Mouse (Mus musculus): ENCODE results near the gene As3mt. TPM values are rescaled to one million over a fixed set of nuclear protein-coding genes. Genes with fewer than 3 reads are reported as not detected.
"Not testable (repeated sequence)": the region's sequence is repeated elsewhere in the genome, so short reads cannot be mapped to it uniquely, and the experiment has no call there.

As3mt gene
- total and polyA plus RNA-seq, 3 experiments, result 30.7 to 52.1 (median 43.3) TPM

DNA sequence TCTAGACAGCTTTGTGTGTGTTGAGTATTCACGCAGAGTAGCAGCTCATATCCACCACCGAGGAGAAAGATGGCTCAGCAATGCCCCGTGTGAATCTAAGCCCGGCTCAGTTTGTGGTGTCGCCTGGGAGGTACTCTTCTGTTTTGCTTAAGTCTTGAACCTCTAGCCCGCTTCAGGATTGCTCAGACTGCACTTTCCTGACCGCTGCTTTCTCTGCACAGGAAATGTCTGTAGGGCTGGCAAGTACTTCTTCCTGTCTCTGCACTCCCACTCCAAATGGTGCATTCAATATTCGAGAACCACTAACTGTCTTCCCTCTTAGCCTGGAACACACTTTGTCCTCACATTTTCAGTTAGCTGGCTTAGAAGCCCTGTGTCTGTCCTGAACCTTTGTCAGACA, 51.8 kb downstream of the As3mt start:
- no peak for DNase-seq (ENCODE audit: extremely low read depth)
- Histone ChIP-seq H3K4me1 (ENCODE audit: control insufficient read depth in 1 of 2, insufficient read depth in 2 of 2) (peaks cover 12 to 15% of the 10 kb centered on the region in 2 experiments), H3K9me3 (replicated peaks; ENCODE audit: low read length) (no peaks in the 10 kb centered on the region), H3K27me3 (replicated peaks) (peaks cover 2% of the 10 kb centered on the region), H3K4me2 (ENCODE audit: insufficient read depth, low read depth, poor library complexity, severe bottlenecking) (peak overlapping the region; percentile 50; the same call in 1 of the 2 replicates), H3K36me3 (replicated peaks in 1 of 2; ENCODE audit: control insufficient read depth in 1 of 2, insufficient read depth in 1 of 2, low read length in 1 of 2) (peaks cover 0 to 1% of the 10 kb centered on the region in 2 experiments), H3K27ac (ENCODE audit: insufficient read depth, low read depth) (no peak overlapping the region), H3K9ac (ENCODE audit: insufficient read depth, low read depth) (no peak overlapping the region), H3K79me2 (replicated peaks; ENCODE audit: control insufficient read depth, extremely low read depth, insufficient read depth, poor library complexity, severe bottlenecking) (no peaks in the 10 kb centered on the region), H3K4me3 (replicated peaks in 1 of 3; ENCODE audit: low read depth in 2 of 3, low read length in 2 of 3, poor library complexity in 1 of 3) (no peak overlapping the region)
- in situ Hi-C loops (cut with MboI; ENCODE audit: low pct_ligation_motif_present, low pct_unique_long_range_greater_than_20kb, low sequenced_read_pairs) (no loop called here), dilution Hi-C loops (cut with MboI; ENCODE audit: extremely low pct_ligation_motif_present, extremely low pct_unique_long_range_greater_than_20kb, low sequenced_read_pairs) (no loop called here)
- TF ChIP-seq TCF12 (IDR thresholded peaks at IDR 0.05; ENCODE audit: low read depth, low read length) (no peak), ZC3H11A (IDR thresholded peaks at IDR 0.05; ENCODE audit: low read depth, low read length) (no peak), SIN3A (IDR thresholded peaks at IDR 0.05; ENCODE audit: low read length) (no peak), MAZ (IDR thresholded peaks at IDR 0.05; ENCODE audit: low read depth, low read length) (no peak), SMC3 (IDR thresholded peaks at IDR 0.05; ENCODE audit: low read depth, low read length) (no peak)

DNA sequence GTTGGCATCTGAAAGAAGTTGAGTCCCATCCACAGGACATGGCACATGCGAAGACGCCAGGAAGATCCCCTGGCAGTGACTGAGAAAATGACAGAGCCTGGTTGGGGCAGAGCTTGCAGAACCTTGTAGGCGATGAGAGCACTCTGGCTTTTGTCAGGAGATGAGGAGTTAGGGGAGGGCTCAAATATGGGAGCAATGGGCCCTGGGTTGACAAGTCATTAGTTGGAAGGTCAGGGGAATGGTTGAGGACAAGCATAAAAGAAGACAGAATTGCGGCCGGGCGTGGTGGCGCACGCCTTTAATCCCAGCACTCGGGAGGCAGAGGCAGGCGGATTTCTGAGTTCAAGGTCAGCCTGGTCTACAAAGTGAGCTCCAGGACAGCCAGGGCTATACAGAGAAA, 52.7 kb downstream of the As3mt start:
- dilution Hi-C loops (cut with MboI; ENCODE audit: extremely low pct_ligation_motif_present, extremely low pct_unique_long_range_greater_than_20kb, low sequenced_read_pairs); H3K4me2 ChIP-seq (ENCODE audit: insufficient read depth, low read depth, poor library complexity, severe bottlenecking); H3K27me3 ChIP-seq (replicated peaks); H3K9me3 ChIP-seq (replicated peaks; ENCODE audit: low read length); H3K27ac ChIP-seq (ENCODE audit: insufficient read depth, low read depth); H3K36me3 ChIP-seq (replicated peaks in 1 of 2; ENCODE audit: control insufficient read depth in 1 of 2, insufficient read depth in 1 of 2, low read length in 1 of 2); H3K79me2 ChIP-seq (replicated peaks; ENCODE audit: control insufficient read depth, extremely low read depth, insufficient read depth, poor library complexity, severe bottlenecking); H3K9ac ChIP-seq (ENCODE audit: insufficient read depth, low read depth); H3K4me3 ChIP-seq (replicated peaks in 1 of 3; ENCODE audit: low read depth in 2 of 3, low read length in 2 of 3, poor library complexity in 1 of 3); DNase-seq (ENCODE audit: extremely low read depth): not testable (repeated sequence)
- peaks cover 19 to 21% of the 10 kb centered on the region in 2 experiments for H3K4me1 ChIP-seq (ENCODE audit: control insufficient read depth in 1 of 2, insufficient read depth in 2 of 2)
- in situ Hi-C loops (cut with MboI; ENCODE audit: low pct_ligation_motif_present, low pct_unique_long_range_greater_than_20kb, low sequenced_read_pairs), result loop anchor here (5.0 to 10.0 kb wide), 2 partner anchors 112 to 225 kb away; no protein-coding TSS in a partner anchor

DNA sequence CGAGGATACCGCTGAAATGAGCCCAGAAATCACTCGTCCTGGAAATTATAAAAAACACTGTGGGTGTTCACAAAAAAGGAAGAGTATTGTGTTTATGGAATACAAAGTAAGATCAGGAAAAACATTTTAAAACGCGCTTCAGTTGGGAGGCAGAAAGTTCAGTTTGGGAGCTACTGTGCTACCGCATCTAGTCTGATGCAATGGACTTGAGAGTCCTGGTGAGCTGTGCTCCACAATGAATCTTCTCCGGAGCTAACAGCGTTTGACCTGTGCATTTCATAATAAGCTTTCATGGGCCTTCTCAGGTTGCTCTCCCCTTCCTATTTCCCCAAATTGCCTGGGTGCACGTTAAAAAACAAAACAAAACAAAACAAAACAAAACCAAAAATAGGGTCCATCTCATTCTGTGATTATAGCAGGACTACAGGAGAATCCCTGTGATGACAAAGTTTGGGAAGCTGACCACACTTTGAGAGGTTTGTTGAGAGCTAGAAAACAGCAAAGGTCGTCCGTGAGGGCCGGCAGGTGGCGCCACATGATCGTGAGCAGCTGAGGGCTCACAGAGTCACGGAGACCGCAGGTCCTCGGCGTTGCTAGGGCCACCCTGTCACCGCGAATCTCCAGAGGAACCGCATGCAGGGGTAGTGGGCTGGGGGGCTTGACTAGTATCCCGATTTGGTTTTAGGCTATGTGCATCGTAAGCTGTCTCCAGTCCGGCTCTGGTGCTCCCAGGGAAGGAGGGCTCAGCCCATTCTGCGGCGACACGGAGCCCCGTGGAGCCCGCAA, 53.3 kb downstream of the As3mt start:
- no peak overlapping the region for H3K9ac ChIP-seq (ENCODE audit: insufficient read depth, low read depth)
- peak overlapping the region; percentile 62 to 98 (median 73) for H3K4me3 ChIP-seq (replicated peaks in 1 of 3; ENCODE audit: low read depth in 2 of 3, low read length in 2 of 3, poor library complexity in 1 of 3)
- H3K9me3 ChIP-seq (replicated peaks; ENCODE audit: low read length), result no peaks in the 10 kb centered on the region
- peaks cover 2% of the 10 kb centered on the region for H3K27me3 ChIP-seq (replicated peaks)
- DNase-seq (ENCODE audit: extremely low read depth), result peak; percentile 83
- in situ Hi-C loops (cut with MboI; ENCODE audit: low pct_ligation_motif_present, low pct_unique_long_range_greater_than_20kb, low sequenced_read_pairs) (loop anchor here (5.0 to 10.0 kb wide), 2 partner anchors 112 to 224 kb away; no protein-coding TSS in a partner anchor), dilution Hi-C loops (cut with MboI; ENCODE audit: extremely low pct_ligation_motif_present, extremely low pct_unique_long_range_greater_than_20kb, low sequenced_read_pairs) (no loop called here)
- H3K79me2 ChIP-seq (replicated peaks; ENCODE audit: control insufficient read depth, extremely low read depth, insufficient read depth, poor library complexity, severe bottlenecking), result no peaks in the 10 kb centered on the region
- peaks cover 19 to 23% of the 10 kb centered on the region in 2 experiments for H3K4me1 ChIP-seq (ENCODE audit: control insufficient read depth in 1 of 2, insufficient read depth in 2 of 2)
- H3K36me3 ChIP-seq (replicated peaks in 1 of 2; ENCODE audit: control insufficient read depth in 1 of 2, insufficient read depth in 1 of 2, low read length in 1 of 2), result peaks cover 0 to 1% of the 10 kb centered on the region in 2 experiments
- H3K4me2 ChIP-seq (ENCODE audit: insufficient read depth, low read depth, poor library complexity, severe bottlenecking), result peak overlapping the region; percentile 45
- peak overlapping the region; percentile 17; the same call in 1 of the 2 replicates for H3K27ac ChIP-seq (ENCODE audit: insufficient read depth, low read depth)
- TF ChIP-seq JUN (IDR thresholded peaks at IDR 0.05; ENCODE audit: insufficient read depth, low read depth, low read length) (no peak), RCOR1 (conservative IDR thresholded peaks at IDR 0.05; ENCODE audit: low read depth, low read length) (no peak), MAZ (IDR thresholded peaks at IDR 0.05; ENCODE audit: low read depth, low read length) (no peak), BHLHE40 (IDR thresholded peaks at IDR 0.05; ENCODE audit: low read depth, low read length) (no peak), CTCF (conservative IDR thresholded peaks at IDR 0.05 in 1 of 2, IDR thresholded peaks at IDR 0.05 in 1 of 2; ENCODE audit: low read depth in 2 of 2, low read length in 2 of 2) (peak; percentile 38 to 91; a peak in 2 of 4 replicates), ZMIZ1 (IDR thresholded peaks at IDR 0.05; ENCODE audit: low read depth, low read length) (no peak), MEF2A (IDR thresholded peaks at IDR 0.05; ENCODE audit: borderline replicate concordance, low read depth, low read length) (0 out of 2 replicates have a peak, but pooled peaks have one; percentile 25), TBP (conservative IDR thresholded peaks at IDR 0.05; ENCODE audit: low read depth, low read length) (no peak), ETS1 (conservative IDR thresholded peaks at IDR 0.05; ENCODE audit: low read depth, low read length) (no peak), IRF4 (IDR thresholded peaks at IDR 0.05; ENCODE audit: low read depth, low read length) (peak; percentile 30; the same call in 1 of the 2 replicates), POLR2AphosphoS2 (IDR thresholded peaks at IDR 0.05; ENCODE audit: low read depth, low read length) (no peak), SMC3 (IDR thresholded peaks at IDR 0.05; ENCODE audit: low read depth, low read length) (peak; percentile 95), CHD2 (IDR thresholded peaks at IDR 0.05; ENCODE audit: low read length) (no peak), MYC (IDR thresholded peaks at IDR 0.05; ENCODE audit: low read depth, low read length) (no peak), POLR2A (IDR thresholded peaks at IDR 0.05; ENCODE audit: low read depth, low read length) (no peak), USF1 (IDR thresholded peaks at IDR 0.05; ENCODE audit: low read depth, low read length) (no peak), MAX (IDR thresholded peaks at IDR 0.05; ENCODE audit: low read length) (no peak), SIN3A (IDR thresholded peaks at IDR 0.05; ENCODE audit: low read length) (peak; percentile 59; the same call in 1 of the 2 replicates), ELF1 (IDR thresholded peaks at IDR 0.05; ENCODE audit: low read depth, low read length) (no peak), NRF1 (IDR thresholded peaks at IDR 0.05; ENCODE audit: low read depth, low read length) (no peak), USF2 (conservative IDR thresholded peaks at IDR 0.05; ENCODE audit: low read depth, low read length) (no peak), MAFK (IDR thresholded peaks at IDR 0.05; ENCODE audit: insufficient replicate concordance, low read length) (no peak)
